22 mouse cellular contexts compared by ENCODE assay signal in the genomic region with DNA sequence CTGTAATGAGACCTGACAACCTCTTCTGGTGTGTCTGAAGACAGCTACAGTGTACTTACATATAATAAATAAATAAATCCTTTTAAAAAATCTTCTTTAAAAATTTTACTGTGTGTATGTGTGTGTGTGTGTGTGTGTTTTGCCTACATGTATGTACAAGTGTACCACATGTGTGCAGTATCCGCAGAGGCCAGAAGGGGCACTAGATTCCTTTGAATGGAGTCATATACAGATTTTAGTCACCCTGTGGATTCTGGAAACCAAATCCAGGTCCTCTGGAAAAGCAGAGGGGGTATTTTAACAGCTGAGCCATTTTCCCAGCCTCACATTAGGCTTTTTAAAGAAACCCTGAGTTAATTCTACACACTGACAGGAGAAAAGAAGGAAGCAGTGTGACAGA. TPM values are rescaled to one million over a fixed set of nuclear protein-coding genes. Genes with fewer than 3 reads are reported as not detected.
DNase-seq lines count a peak whose midpoint lies in the region; ATAC-seq and TF ChIP-seq lines count a peak whose summit lies in the region.
"Had no signal": no experiment of that assay in that cellular context is flagged by ENCODE, and none has a peak within 500 bp of the region (broad histone marks: within the 10 kb centered on the region; RNA-seq: fewer than 3 reads in every experiment).

No protein-coding gene starts in this region.

- H3K4me3 ChIP-seq in kidney, postnatal 0 days (replicated peaks; ENCODE audit: low read depth, low read length), result no peak overlapping the region
- H3K4me3 ChIP-seq in kidney, embryonic 14.5 days (ENCODE audit: low read length), result no peak overlapping the region
- H3K4me3 ChIP-seq in midbrain, postnatal 0 days (ENCODE audit: low read depth, low read length), result no peak overlapping the region
- no peak overlapping the region for H3K4me3 ChIP-seq in midbrain, embryonic 16.5 days (ENCODE audit: low read depth, low read length)
- H3K4me3 ChIP-seq in MEL (ENCODE audit: control insufficient read depth in 1 of 2, insufficient read depth in 1 of 2, low read depth in 2 of 2, low read length in 2 of 2), result no peak overlapping the region
- H3K4me3 ChIP-seq: embryonic facial prominence, embryonic 12.5 days; erythroblast, embryonic 14.5 days; heart, embryonic 10.5 days; liver, embryonic 13.5 days; megakaryocyte, embryonic 14.5 days had no signal

- H3K36me3 ChIP-seq in kidney, postnatal 0 days (ENCODE audit: insufficient read depth, low read length), result no peaks in the 10 kb centered on the region
- H3K36me3 ChIP-seq in kidney, embryonic 14.5 days (ENCODE audit: control insufficient read depth, insufficient read depth, low read length), result no peaks in the 10 kb centered on the region
- no peaks in the 10 kb centered on the region for H3K36me3 ChIP-seq in midbrain, postnatal 0 days (ENCODE audit: insufficient read depth, low read length)
- no peaks in the 10 kb centered on the region for H3K36me3 ChIP-seq in midbrain, embryonic 16.5 days (ENCODE audit: control insufficient read depth, insufficient read depth, low read length)
- peaks cover 0 to 8% of the 10 kb centered on the region in 2 experiments; a peak in 2 of 4 replicates for H3K36me3 ChIP-seq in MEL (ENCODE audit: control insufficient read depth in 1 of 2, insufficient read depth in 2 of 2, low read length in 2 of 2)
- no peaks in the 10 kb centered on the region for H3K36me3 ChIP-seq in splenic B cell, adult 2 months (ENCODE audit: control insufficient read depth, insufficient read depth, low read length, poor library complexity, severe bottlenecking)
- H3K36me3 ChIP-seq: embryonic facial prominence, embryonic 12.5 days; heart, embryonic 10.5 days; liver, embryonic 13.5 days had no signal

- WGBS in kidney, postnatal 0 days, result 97% methylated on average over 1 of the region's 1 CpGs
- WGBS in kidney, embryonic 14.5 days, result 100% methylated on average over 1 of the region's 1 CpGs
- WGBS in midbrain, postnatal 0 days, result 97% methylated on average over 1 of the region's 1 CpGs
- WGBS in midbrain, embryonic 16.5 days, result 90% methylated on average over 1 of the region's 1 CpGs

- TF ChIP-seq RAD21 in MEL (IDR thresholded peaks at IDR 0.05; ENCODE audit: low read depth, low read length), result no peak; the same call in 1 of the 2 replicates

- TF ChIP-seq POLR2A in MEL (IDR thresholded peaks at IDR 0.05; ENCODE audit: control insufficient read depth in 1 of 2, insufficient read depth in 1 of 2, low read depth in 1 of 2, low read length in 2 of 2, poor library complexity in 1 of 2), result no peak

- H3K27me3 ChIP-seq in kidney, postnatal 0 days (ENCODE audit: insufficient read depth, low read length), result no peaks in the 10 kb centered on the region
- no peaks in the 10 kb centered on the region for H3K27me3 ChIP-seq in kidney, embryonic 14.5 days (ENCODE audit: control insufficient read depth, insufficient read depth, low read length)
- no peaks in the 10 kb centered on the region for H3K27me3 ChIP-seq in midbrain, postnatal 0 days (ENCODE audit: insufficient read depth, low read length)
- H3K27me3 ChIP-seq in midbrain, embryonic 16.5 days (ENCODE audit: control insufficient read depth, insufficient read depth, low read depth, low read length), result no peaks in the 10 kb centered on the region
- H3K27me3 ChIP-seq in MEL (ENCODE audit: control insufficient read depth in 1 of 2, insufficient read depth in 2 of 2, low read length in 2 of 2), result no peaks in the 10 kb centered on the region
- H3K27me3 ChIP-seq in splenic B cell, adult 2 months (ENCODE audit: control insufficient read depth, insufficient read depth, low read length, poor library complexity, severe bottlenecking), result no peaks in the 10 kb centered on the region
- H3K27me3 ChIP-seq: embryonic facial prominence, embryonic 12.5 days; liver, embryonic 13.5 days; megakaryocyte, embryonic 14.5 days had no signal

- no peak for DNase-seq in kidney, postnatal 0 days (ENCODE audit: low spot score)
- no peak for DNase-seq in midbrain, postnatal 0 days (ENCODE audit: low spot score)
- peak; percentile 41 for DNase-seq in MEL (ENCODE audit: low read depth, low spot score)
- DNase-seq in splenic B cell, adult 2 months (ENCODE audit: low read depth, low spot score), result peak; percentile 15
- no peak for DNase-seq in left cerebral cortex, postnatal 4 days
- DNase-seq: adrenal gland, adult 2 months; cerebellum, adult 2 months; gastrocnemius, postnatal 14 days; heart, postnatal 10 days; kidney, adult 2 months; liver, embryonic 13.5 days; lung, postnatal 14 days; right cerebral cortex, adult 18-20 months; thymus, adult 2 months had no signal

- no peak overlapping the region for H3K4me2 ChIP-seq in kidney, postnatal 0 days (ENCODE audit: low read length)
- H3K4me2 ChIP-seq in kidney, embryonic 14.5 days (replicated peaks; ENCODE audit: low read depth, low read length), result no peak overlapping the region
- no peak overlapping the region for H3K4me2 ChIP-seq in midbrain, postnatal 0 days (ENCODE audit: low read depth, low read length, poor library complexity, severe bottlenecking)
- H3K4me2 ChIP-seq in midbrain, embryonic 16.5 days (ENCODE audit: low read length), result no peak overlapping the region
- H3K4me2 ChIP-seq: embryonic facial prominence, embryonic 12.5 days; liver, embryonic 13.5 days had no signal

- ATAC-seq in kidney, postnatal 0 days (replicated peaks; ENCODE audit: low FRiP score, low read depth), result no peak
- ATAC-seq in kidney, embryonic 14.5 days (ENCODE audit: low FRiP score, low TSS enrichment), result no peak
- ATAC-seq in midbrain, postnatal 0 days (ENCODE audit: low FRiP score), result no peak
- no peak for ATAC-seq in midbrain, embryonic 16.5 days
- ATAC-seq: forebrain, embryonic 14.5 days; inflammation-experienced regulatory T-cells, adult 6 months had no signal

- H3K9ac ChIP-seq in kidney, postnatal 0 days (ENCODE audit: low read depth, low read length), result no peak overlapping the region
- H3K9ac ChIP-seq in kidney, embryonic 14.5 days (ENCODE audit: low read depth, low read length), result no peak overlapping the region
- no peak overlapping the region for H3K9ac ChIP-seq in midbrain, postnatal 0 days (replicated peaks; ENCODE audit: low read length, poor library complexity, severe bottlenecking)
- H3K9ac ChIP-seq in midbrain, embryonic 16.5 days (ENCODE audit: low read depth, low read length), result no peak overlapping the region
- H3K9ac ChIP-seq in MEL (ENCODE audit: control insufficient read depth, low read depth, low read length, poor library complexity, severe bottlenecking), result no peak overlapping the region
- H3K9ac ChIP-seq: embryonic facial prominence, embryonic 12.5 days; liver, embryonic 13.5 days had no signal

- intact Hi-C loops in left cerebral cortex, postnatal 4 days (cut with DNase I), result no loop called here

- peak; percentile 20; the same call in 1 of the 2 replicates for TF ChIP-seq CTCF in kidney, postnatal 0 days (IDR thresholded peaks at IDR 0.05; ENCODE audit: low read depth)
- peak; percentile 21; the same call in 1 of the 2 replicates for TF ChIP-seq CTCF in midbrain, postnatal 0 days (IDR thresholded peaks at IDR 0.05)
- TF ChIP-seq CTCF in MEL (IDR thresholded peaks at IDR 0.05 in 2 of 3, conservative IDR thresholded peaks at IDR 0.05 in 1 of 3; ENCODE audit: control insufficient read depth in 1 of 3, insufficient read depth in 1 of 3, low read depth in 2 of 3, low read length in 3 of 3, poor library complexity in 1 of 3, severe bottlenecking in 1 of 3), result peak in 2 of 3 experiments; percentile 4 to 35; a peak in 2 of 6 replicates

- TF ChIP-seq EP300 in MEL (IDR thresholded peaks at IDR 0.05; ENCODE audit: low read depth in 1 of 2, low read length in 2 of 2), result no peak

- H3K9me3 ChIP-seq in kidney, postnatal 0 days (replicated peaks; ENCODE audit: low read length), result no peaks in the 10 kb centered on the region
- H3K9me3 ChIP-seq in kidney, embryonic 14.5 days (ENCODE audit: control insufficient read depth, low read length), result no peaks in the 10 kb centered on the region
- no peaks in the 10 kb centered on the region for H3K9me3 ChIP-seq in midbrain, postnatal 0 days (ENCODE audit: low read length)
- H3K9me3 ChIP-seq in midbrain, embryonic 16.5 days (replicated peaks; ENCODE audit: control insufficient read depth, low read length, poor library complexity, severe bottlenecking), result no peaks in the 10 kb centered on the region
- H3K9me3 ChIP-seq in MEL (replicated peaks; ENCODE audit: insufficient read depth, low read length), result no peaks in the 10 kb centered on the region
- H3K9me3 ChIP-seq: embryonic facial prominence, embryonic 12.5 days; heart, embryonic 10.5 days; liver, embryonic 13.5 days; megakaryocyte, embryonic 14.5 days had no signal

- H3K4me1 ChIP-seq in kidney, postnatal 0 days (replicated peaks; ENCODE audit: insufficient read depth, low read length), result no peaks in the 10 kb centered on the region
- no peaks in the 10 kb centered on the region for H3K4me1 ChIP-seq in kidney, embryonic 14.5 days (ENCODE audit: control insufficient read depth, insufficient read depth, low read length)
- no peaks in the 10 kb centered on the region for H3K4me1 ChIP-seq in midbrain, postnatal 0 days (ENCODE audit: insufficient read depth, low read length)
- no peaks in the 10 kb centered on the region for H3K4me1 ChIP-seq in midbrain, embryonic 16.5 days (ENCODE audit: control insufficient read depth, insufficient read depth, low read length)
- peaks cover 0 to 6% of the 10 kb centered on the region in 2 experiments; a peak in 2 of 4 replicates for H3K4me1 ChIP-seq in MEL (ENCODE audit: control insufficient read depth in 1 of 2, insufficient read depth in 2 of 2, low read length in 2 of 2)
- H3K4me1 ChIP-seq: embryonic facial prominence, embryonic 12.5 days; heart, embryonic 10.5 days had no signal

- no peaks in the 10 kb centered on the region for H3K79me2 ChIP-seq in MEL (ENCODE audit: control insufficient read depth, insufficient read depth, low read length, poor library complexity)

- H3K27ac ChIP-seq in kidney, postnatal 0 days, result no peak overlapping the region
- H3K27ac ChIP-seq in kidney, embryonic 14.5 days (ENCODE audit: low read depth, low read length), result no peak overlapping the region
- H3K27ac ChIP-seq in midbrain, postnatal 0 days (ENCODE audit: low read depth, low read length), result no peak overlapping the region
- H3K27ac ChIP-seq in midbrain, embryonic 16.5 days (ENCODE audit: low read length), result no peak overlapping the region
- no peak overlapping the region for H3K27ac ChIP-seq in MEL (ENCODE audit: control insufficient read depth, low read depth, low read length)
- H3K27ac ChIP-seq: embryonic facial prominence, embryonic 12.5 days; heart, embryonic 10.5 days; liver, embryonic 13.5 days had no signal

RNA-seq across cellular contexts. Expression of a gene that starts 27.6 kb away (rescaled TPM):
- polyA plus RNA-seq in kidney, postnatal 0 days (2015; fragmentation: Nextera tagmentation; extraction: Ambion mirVana), result 9.9 and 10.6 TPM in 2 replicates
- polyA plus RNA-seq in kidney, embryonic 14.5 days (2014; fragmentation: Nextera tagmentation; extraction: Ambion mirVana), result 14.7 and 15.7 TPM in 2 replicates
- total RNA-seq in midbrain, postnatal 0 days (2014; rRNA removed), result 3.3 and 3.5 TPM in 2 replicates
- polyA plus RNA-seq in midbrain, postnatal 0 days (2015; fragmentation: Nextera tagmentation; extraction: Ambion mirVana), result 2.9 and 3.5 TPM in 2 replicates
- 5.1 and 5.4 TPM in 2 replicates for polyA plus RNA-seq in midbrain, embryonic 16.5 days (2015; fragmentation: Nextera tagmentation; extraction: Ambion mirVana)
- total RNA-seq in MEL (2012; rRNA removed), result 18.5 and 31.2 TPM in 2 replicates
- 10 to 100 TPM; 10.2 to 57.8 TPM for polyA plus RNA-seq in MEL (2012; ENCODE audit: insufficient read depth in 1 of 2, insufficient read length in 2 of 2, low read depth in 1 of 2, low replicate concordance in 2 of 2, missing spikeins in 1 of 2)
- 1 to 10 TPM; 4.0 to 4.4 TPM for total RNA-seq in left cerebral cortex, postnatal 4 days (2021)

RNA-seq across cellular contexts. Expression of a gene that starts 45.7 kb away (rescaled TPM):
- polyA plus RNA-seq in kidney, postnatal 0 days (2015; fragmentation: Nextera tagmentation; extraction: Ambion mirVana), result 12.7 and 16.0 TPM in 2 replicates
- 16.3 and 18.4 TPM in 2 replicates for polyA plus RNA-seq in kidney, embryonic 14.5 days (2014; fragmentation: Nextera tagmentation; extraction: Ambion mirVana)
- total RNA-seq in midbrain, postnatal 0 days (2014; rRNA removed), result 32.9 and 45.7 TPM in 2 replicates
- 20.5 and 22.8 TPM in 2 replicates for polyA plus RNA-seq in midbrain, postnatal 0 days (2015; fragmentation: Nextera tagmentation; extraction: Ambion mirVana)
- 18.1 and 18.9 TPM in 2 replicates for polyA plus RNA-seq in midbrain, embryonic 16.5 days (2015; fragmentation: Nextera tagmentation; extraction: Ambion mirVana)
- total RNA-seq in MEL (2012; rRNA removed), result 9.0 and 10.8 TPM in 2 replicates
- polyA plus RNA-seq in MEL (2012; ENCODE audit: insufficient read depth in 1 of 2, insufficient read length in 2 of 2, low read depth in 1 of 2, low replicate concordance in 2 of 2, missing spikeins in 1 of 2), result 100 to 1,000 TPM in 1 of 2 experiments, 10 to 100 TPM in 1; 21.3 to 200 TPM
- total RNA-seq in left cerebral cortex, postnatal 4 days (2021), result 10 to 100 TPM; 93.4 to 94.3 TPM

Comparison
In these comparisons a context has a peak if more than half of its experiments do, and no peak if none do; other contexts are left out.
1. DNase-seq: peak in MEL (single experiment) and splenic B cell, adult 2 months (single experiment); none in kidney, postnatal 0 days (single experiment), midbrain, postnatal 0 days (single experiment) and left cerebral cortex, postnatal 4 days (single experiment).
2. Peak in every context shown above with its lines, with median percentiles within 50 percentile points of each other: CTCF ChIP-seq.